Comparison of ENCODE assay signal across 14 mouse cellular contexts in genomic region chr16:70329471-70329870, GRCm38 (mm10). TPM values are rescaled to one million over a fixed set of nuclear protein-coding genes. Genes with fewer than 3 reads are reported as not detected.
DNase-seq lines count a peak whose midpoint lies in the region; ATAC-seq and TF ChIP-seq lines count a peak whose summit lies in the region.
"Had no signal": no experiment of that assay in that cellular context is flagged by ENCODE, and none has a peak within 500 bp of the region (broad histone marks: within the 10 kb centered on the region; RNA-seq: fewer than 3 reads in every experiment).

No protein-coding gene starts in this region.

- ATAC-seq in hindbrain, postnatal 0 days, result no peak
- ATAC-seq in hindbrain, embryonic 11.5 days (ENCODE audit: low FRiP score), result no peak
- ATAC-seq in intestine, postnatal 0 days, result no peak
- ATAC-seq: hindbrain, embryonic 16.5 days; midbrain, embryonic 13.5 days had no signal

- no peak overlapping the region for H3K9ac ChIP-seq in hindbrain, postnatal 0 days (replicated peaks; ENCODE audit: low read length)
- H3K9ac ChIP-seq in hindbrain, embryonic 11.5 days (ENCODE audit: low read depth, low read length), result no peak overlapping the region
- no peak overlapping the region for H3K9ac ChIP-seq in intestine, postnatal 0 days (ENCODE audit: low read depth, low read length)
- H3K9ac ChIP-seq: limb, embryonic 13.5 days; midbrain, embryonic 13.5 days had no signal

- H3K36me3 ChIP-seq in hindbrain, postnatal 0 days (ENCODE audit: insufficient read depth, low read length), result no peaks in the 10 kb centered on the region
- H3K36me3 ChIP-seq in hindbrain, embryonic 11.5 days (ENCODE audit: control insufficient read depth, insufficient read depth, low read length), result no peaks in the 10 kb centered on the region
- H3K36me3 ChIP-seq in intestine, postnatal 0 days (ENCODE audit: control insufficient read depth, insufficient read depth), result no peaks in the 10 kb centered on the region
- H3K36me3 ChIP-seq: limb, embryonic 13.5 days; midbrain, embryonic 13.5 days had no signal

- H3K27me3 ChIP-seq in hindbrain, postnatal 0 days (ENCODE audit: insufficient read depth, low read length), result no peaks in the 10 kb centered on the region
- no peaks in the 10 kb centered on the region for H3K27me3 ChIP-seq in hindbrain, embryonic 11.5 days (ENCODE audit: control insufficient read depth, insufficient read depth, low read length)
- no peaks in the 10 kb centered on the region for H3K27me3 ChIP-seq in intestine, postnatal 0 days (replicated peaks; ENCODE audit: control insufficient read depth, insufficient read depth, low read length)
- H3K27me3 ChIP-seq: limb, embryonic 13.5 days; midbrain, embryonic 13.5 days had no signal

- H3K27ac ChIP-seq in hindbrain, postnatal 0 days, result no peak overlapping the region
- no peak overlapping the region for H3K27ac ChIP-seq in hindbrain, embryonic 11.5 days (ENCODE audit: low read depth, low read length)
- H3K27ac ChIP-seq in intestine, postnatal 0 days (ENCODE audit: low read depth, low read length), result no peak overlapping the region
- H3K27ac ChIP-seq: limb, embryonic 13.5 days; midbrain, embryonic 13.5 days had no signal

- 76% methylated on average over 6 of the region's 6 CpGs for WGBS in hindbrain, postnatal 0 days
- 88% methylated on average over 6 of the region's 6 CpGs for WGBS in hindbrain, embryonic 11.5 days
- 27% methylated on average over 6 of the region's 6 CpGs for WGBS in intestine, postnatal 0 days

- H3K4me2 ChIP-seq in hindbrain, postnatal 0 days (ENCODE audit: low read depth, low read length), result no peak overlapping the region
- no peak overlapping the region for H3K4me2 ChIP-seq in hindbrain, embryonic 11.5 days (replicated peaks; ENCODE audit: low read depth, low read length)
- peak overlapping the region; percentile 27; the same call in 1 of the 2 replicates for H3K4me2 ChIP-seq in intestine, postnatal 0 days (replicated peaks; ENCODE audit: low read depth)
- H3K4me2 ChIP-seq: limb, embryonic 13.5 days; midbrain, embryonic 13.5 days had no signal

- TF ChIP-seq CTCF in hindbrain, postnatal 0 days (IDR thresholded peaks at IDR 0.05; ENCODE audit: low read depth), result no peak
- TF ChIP-seq CTCF in intestine, postnatal 0 days (IDR thresholded peaks at IDR 0.05; ENCODE audit: low read depth), result no peak

- no peaks in the 10 kb centered on the region for H3K4me1 ChIP-seq in hindbrain, postnatal 0 days (ENCODE audit: insufficient read depth, low read length)
- H3K4me1 ChIP-seq in hindbrain, embryonic 11.5 days (replicated peaks; ENCODE audit: control insufficient read depth, insufficient read depth, low read length), result no peaks in the 10 kb centered on the region
- peaks cover 9% of the 10 kb centered on the region; the same call in 1 of the 2 replicates for H3K4me1 ChIP-seq in intestine, postnatal 0 days (replicated peaks; ENCODE audit: control insufficient read depth, insufficient read depth, low read length)
- H3K4me1 ChIP-seq: midbrain, embryonic 13.5 days had no signal

- H3K9me3 ChIP-seq in hindbrain, postnatal 0 days (ENCODE audit: low read length), result no peaks in the 10 kb centered on the region
- no peaks in the 10 kb centered on the region for H3K9me3 ChIP-seq in hindbrain, embryonic 11.5 days (ENCODE audit: control insufficient read depth, low read length)
- no peaks in the 10 kb centered on the region for H3K9me3 ChIP-seq in intestine, postnatal 0 days (ENCODE audit: control insufficient read depth)
- H3K9me3 ChIP-seq: limb, embryonic 13.5 days; midbrain, embryonic 13.5 days had no signal

- no peak overlapping the region for H3K4me3 ChIP-seq in hindbrain, postnatal 0 days (ENCODE audit: low read length)
- H3K4me3 ChIP-seq in hindbrain, embryonic 11.5 days (ENCODE audit: low read depth, low read length), result no peak overlapping the region
- no peak overlapping the region for H3K4me3 ChIP-seq in intestine, postnatal 0 days (ENCODE audit: low read depth, low read length)
- H3K4me3 ChIP-seq: erythroblast, embryonic 14.5 days; limb, embryonic 13.5 days; midbrain, embryonic 13.5 days had no signal

- DNase-seq in hindbrain, postnatal 0 days (ENCODE audit: low spot score), result peak; percentile 3
- no peak for DNase-seq in hindbrain, embryonic 11.5 days (ENCODE audit: low spot score)
- peak; percentile 89 for DNase-seq in 3T3-L1 (ENCODE audit: low read depth, low spot score)
- peak; percentile 19 for DNase-seq in A20 (ENCODE audit: low read depth, low spot score)
- DNase-seq in embryo, embryonic 10.5 days (ENCODE audit: low spot score), result no peak
- DNase-seq in cerebellum, postnatal 25 days, result no peak
- no peak for DNase-seq in layer of hippocampus, postnatal 10 days (ENCODE audit: low spot score in 2 of 2)
- DNase-seq: spleen, adult 18-20 months; thymus, postnatal 4 days had no signal

RNA-seq across cellular contexts. Expression of gene Gbe1, which starts 15.7 kb away (rescaled TPM):
- 13.6 and 16.5 TPM in 2 replicates for total RNA-seq in hindbrain, postnatal 0 days (2014; rRNA removed)
- 23.6 and 24.7 TPM in 2 replicates for polyA plus RNA-seq in hindbrain, postnatal 0 days (2015; fragmentation: Nextera tagmentation; extraction: Ambion mirVana)
- 15.4 and 15.8 TPM in 2 replicates for polyA plus RNA-seq in hindbrain, embryonic 11.5 days (2014; fragmentation: Nextera tagmentation; extraction: Ambion mirVana)
- 25.7 and 26.1 TPM in 2 replicates for polyA plus RNA-seq in intestine, postnatal 0 days (2015; fragmentation: Nextera tagmentation; extraction: Ambion mirVana)
- total RNA-seq in layer of hippocampus, postnatal 10 days (2021), result 1 to 10 TPM; 8.5 to 8.8 TPM

Comparison
In these comparisons a context has a peak if more than half of its experiments do, and no peak if none do; other contexts are left out.
1. DNase-seq: peak in hindbrain, postnatal 0 days (single experiment), 3T3-L1 (single experiment) and A20 (single experiment); none in hindbrain, embryonic 11.5 days (single experiment), embryo, embryonic 10.5 days (single experiment), cerebellum, postnatal 25 days (0 of 2) and layer of hippocampus, postnatal 10 days (0 of 2).